Mouse (Mus musculus): ENCODE measurements around the gene S1pr2. TPM values are rescaled to one million over a fixed set of nuclear protein-coding genes. Genes with fewer than 3 reads are reported as not detected.

The S1pr2 gene
- polyA plus RNA-seq (2015; fragmentation: Nextera tagmentation; extraction: Ambion mirVana) = 61.8 and 68.5 TPM in 2 replicates

GRCm38 (mm10) chr9:20976216-20976960 lies at the start of gene S1pr2:
Gene S1pr2, minus strand, starts transcription at chr9:20976781.
- Histone ChIP-seq H3K9me3 (replicated peaks) (no peaks in the 10 kb centered on the region), H3K4me1 (peaks cover 64% of the 10 kb centered on the region), H3K27ac (replicated peaks) (peak within 1 kb of the TSS; percentile 99), H3K4me3 (replicated peaks) (peak within 1 kb of the TSS; percentile 97), H3K4me2 (replicated peaks) (peak within 1 kb of the TSS; percentile 85), H3K9ac (peak within 1 kb of the TSS; percentile 94), H3K27me3 (no peaks in the 10 kb centered on the region), H3K36me3 (no peaks in the 10 kb centered on the region)
- ATAC-seq (ENCODE audit: insufficient number of reproducible peaks, low FRiP score, low TSS enrichment, low read depth) = peak; percentile 78
- WGBS = under 1% methylated on average over 45 of the region's 47 CpGs

GRCm38 (mm10) chr9:21025258-21025810 lies 48.8 kb upstream of the S1pr2 start:
- H3K4me3 ChIP-seq (replicated peaks) = no peak overlapping the region
- no peaks in the 10 kb centered on the region for H3K9me3 ChIP-seq (replicated peaks)
- WGBS = 61% methylated on average over 19 of the region's 19 CpGs
- no peak for ATAC-seq (ENCODE audit: insufficient number of reproducible peaks, low FRiP score, low TSS enrichment, low read depth)
- peaks cover 19% of the 10 kb centered on the region for H3K27me3 ChIP-seq
- no peak overlapping the region for H3K4me2 ChIP-seq (replicated peaks)
- 0 out of 2 replicates have a peak, but pooled peaks cover 4% of the 10 kb centered on the region for H3K36me3 ChIP-seq
- H3K9ac ChIP-seq = no peak overlapping the region
- peaks cover 17% of the 10 kb centered on the region for H3K4me1 ChIP-seq
- no peak overlapping the region for H3K27ac ChIP-seq (replicated peaks)

- Histone ChIP-seq H3K27ac (replicated peaks) (no peak overlapping the region), H3K4me3 (replicated peaks) (no peak overlapping the region), H3K36me3 (0 out of 2 replicates have a peak, but pooled peaks cover 4% of the 10 kb centered on the region), H3K27me3 (peaks cover 7% of the 10 kb centered on the region; the same call in 1 of the 2 replicates), H3K4me1 (0 out of 2 replicates have a peak, but pooled peaks cover under 1% of the 10 kb centered on the region), H3K4me2 (replicated peaks) (no peak overlapping the region), H3K9me3 (replicated peaks) (no peaks in the 10 kb centered on the region), H3K9ac (no peak overlapping the region)
- no peak for ATAC-seq (ENCODE audit: insufficient number of reproducible peaks, low FRiP score, low TSS enrichment, low read depth)
- 67% methylated on average over 1 of the region's 1 CpGs for WGBS
Measured at GRCm38 (mm10) chr9:21022726-21023125, 46.1 kb upstream of the S1pr2 start.

GRCm38 (mm10) chr9:21022288-21022687 lies 45.7 kb upstream of the S1pr2 start:
- H3K4me2 ChIP-seq (replicated peaks) = no peak overlapping the region
- no peak overlapping the region for H3K4me3 ChIP-seq (replicated peaks)
- no peaks in the 10 kb centered on the region for H3K9me3 ChIP-seq (replicated peaks)
- peaks cover under 1% of the 10 kb centered on the region; the same call in 1 of the 2 replicates for H3K4me1 ChIP-seq
- peaks cover 7% of the 10 kb centered on the region for H3K27me3 ChIP-seq
- H3K9ac ChIP-seq = no peak overlapping the region
- no peak for ATAC-seq (ENCODE audit: insufficient number of reproducible peaks, low FRiP score, low TSS enrichment, low read depth)
- 0 out of 2 replicates have a peak, but pooled peaks cover 4% of the 10 kb centered on the region for H3K36me3 ChIP-seq
- H3K27ac ChIP-seq (replicated peaks) = no peak overlapping the region
- WGBS = 38% methylated on average over 6 of the region's 6 CpGs

- no peak overlapping the region for H3K4me2 ChIP-seq (replicated peaks)
- H3K36me3 ChIP-seq = 0 out of 2 replicates have a peak, but pooled peaks cover 4% of the 10 kb centered on the region
- H3K4me1 ChIP-seq = peaks cover 9% of the 10 kb centered on the region
- no peaks in the 10 kb centered on the region for H3K9me3 ChIP-seq (replicated peaks)
- H3K9ac ChIP-seq = no peak overlapping the region
- WGBS = 75% methylated on average over 3 of the region's 3 CpGs
- no peak for ATAC-seq (ENCODE audit: insufficient number of reproducible peaks, low FRiP score, low TSS enrichment, low read depth)
- no peak overlapping the region for H3K27ac ChIP-seq (replicated peaks)
- no peak overlapping the region for H3K4me3 ChIP-seq (replicated peaks)
- H3K27me3 ChIP-seq = peaks cover 15% of the 10 kb centered on the region
Measured at GRCm38 (mm10) chr9:21021363-21021762, 44.8 kb upstream of the S1pr2 start.

GRCm38 (mm10) chr9:21018600-21018999 lies 42.0 kb upstream of the S1pr2 start:
- no peaks in the 10 kb centered on the region for H3K9me3 ChIP-seq (replicated peaks)
- no peak overlapping the region for H3K27ac ChIP-seq (replicated peaks)
- H3K36me3 ChIP-seq = 0 out of 2 replicates have a peak, but pooled peaks cover 4% of the 10 kb centered on the region
- no peak for ATAC-seq (ENCODE audit: insufficient number of reproducible peaks, low FRiP score, low TSS enrichment, low read depth)
- H3K9ac ChIP-seq = no peak overlapping the region
- H3K4me2 ChIP-seq (replicated peaks) = no peak overlapping the region
- H3K27me3 ChIP-seq = peaks cover 35% of the 10 kb centered on the region
- no peak overlapping the region for H3K4me3 ChIP-seq (replicated peaks)
- H3K4me1 ChIP-seq = peaks cover 26% of the 10 kb centered on the region
- 68% methylated on average over 2 of the region's 2 CpGs for WGBS

- Histone ChIP-seq H3K27ac (replicated peaks) (no peak overlapping the region), H3K9ac (no peak overlapping the region), H3K9me3 (replicated peaks) (no peaks in the 10 kb centered on the region), H3K27me3 (peaks cover 35% of the 10 kb centered on the region), H3K4me1 (peaks cover 26% of the 10 kb centered on the region), H3K36me3 (0 out of 2 replicates have a peak, but pooled peaks cover 4% of the 10 kb centered on the region), H3K4me2 (replicated peaks) (peak overlapping the region; percentile 75), H3K4me3 (replicated peaks) (peak overlapping the region; percentile 49)
- WGBS = 35% methylated on average over 4 of the region's 4 CpGs
- ATAC-seq (ENCODE audit: insufficient number of reproducible peaks, low FRiP score, low TSS enrichment, low read depth) = no peak
Measured at GRCm38 (mm10) chr9:21017177-21017575, 40.6 kb upstream of the S1pr2 start.

GRCm38 (mm10) chr9:21016331-21017176 lies 40.0 kb upstream of the S1pr2 start:
- Histone ChIP-seq H3K4me3 (replicated peaks) (peak overlapping the region; percentile 49), H3K9ac (no peak overlapping the region), H3K9me3 (replicated peaks) (no peaks in the 10 kb centered on the region), H3K4me2 (replicated peaks) (peak overlapping the region; percentile 75), H3K27ac (replicated peaks) (peak overlapping the region; percentile 28; the same call in 1 of the 2 replicates), H3K4me1 (peaks cover 26% of the 10 kb centered on the region), H3K36me3 (0 out of 2 replicates have a peak, but pooled peaks cover 4% of the 10 kb centered on the region), H3K27me3 (peaks cover 35% of the 10 kb centered on the region)
- WGBS = 3% methylated on average over 17 of the region's 17 CpGs
- no peak for ATAC-seq (ENCODE audit: insufficient number of reproducible peaks, low FRiP score, low TSS enrichment, low read depth)

GRCm38 (mm10) chr9:21015571-21016130 lies 39.1 kb upstream of the S1pr2 start, which contains the start of gene Icam1:
Gene Icam1, plus strand, starts transcription at chr9:21015985.
- peak within 1 kb of the TSS; percentile 75 for H3K4me2 ChIP-seq (replicated peaks)
- H3K27ac ChIP-seq (replicated peaks) = peak within 1 kb of the TSS; percentile 48
- no peaks in the 10 kb centered on the region for H3K36me3 ChIP-seq
- H3K4me3 ChIP-seq (replicated peaks) = peak within 1 kb of the TSS; percentile 49
- H3K9me3 ChIP-seq (replicated peaks) = no peaks in the 10 kb centered on the region
- peaks cover 26% of the 10 kb centered on the region for H3K4me1 ChIP-seq
- H3K9ac ChIP-seq = peak within 1 kb of the TSS; percentile 37
- peaks cover 35% of the 10 kb centered on the region for H3K27me3 ChIP-seq
- ATAC-seq (ENCODE audit: insufficient number of reproducible peaks, low FRiP score, low TSS enrichment, low read depth) = peak; percentile 51; the same call in 1 of the 2 replicates
- under 1% methylated on average over 30 of the region's 30 CpGs for WGBS

- peak overlapping the region; percentile 75 for H3K4me2 ChIP-seq (replicated peaks)
- WGBS = 3% methylated on average over 28 of the region's 29 CpGs
- peaks cover 35% of the 10 kb centered on the region for H3K27me3 ChIP-seq
- peak overlapping the region; percentile 49 for H3K4me3 ChIP-seq (replicated peaks)
- no peaks in the 10 kb centered on the region for H3K36me3 ChIP-seq
- peaks cover 26% of the 10 kb centered on the region for H3K4me1 ChIP-seq
- peak; percentile 53; the same call in 1 of the 2 replicates for ATAC-seq (ENCODE audit: insufficient number of reproducible peaks, low FRiP score, low TSS enrichment, low read depth)
- H3K27ac ChIP-seq (replicated peaks) = peak overlapping the region; percentile 48
- peak overlapping the region; percentile 37; the same call in 1 of the 2 replicates for H3K9ac ChIP-seq
- no peaks in the 10 kb centered on the region for H3K9me3 ChIP-seq (replicated peaks)
Measured at GRCm38 (mm10) chr9:21014691-21015570, 38.4 kb upstream of the S1pr2 start.
